Mouse (Mus musculus) frontal cortex, postnatal 25 days (tissue): ENCODE results near the gene Slc46a3.

Experiments
- DNase-seq, 2 experiments: peaks; one replicate each; pipeline ENCODE4 v3.0.0; 2022; ENCODE audit warnings: low spot score in 2 of 2

Gene Slc46a3

DNA sequence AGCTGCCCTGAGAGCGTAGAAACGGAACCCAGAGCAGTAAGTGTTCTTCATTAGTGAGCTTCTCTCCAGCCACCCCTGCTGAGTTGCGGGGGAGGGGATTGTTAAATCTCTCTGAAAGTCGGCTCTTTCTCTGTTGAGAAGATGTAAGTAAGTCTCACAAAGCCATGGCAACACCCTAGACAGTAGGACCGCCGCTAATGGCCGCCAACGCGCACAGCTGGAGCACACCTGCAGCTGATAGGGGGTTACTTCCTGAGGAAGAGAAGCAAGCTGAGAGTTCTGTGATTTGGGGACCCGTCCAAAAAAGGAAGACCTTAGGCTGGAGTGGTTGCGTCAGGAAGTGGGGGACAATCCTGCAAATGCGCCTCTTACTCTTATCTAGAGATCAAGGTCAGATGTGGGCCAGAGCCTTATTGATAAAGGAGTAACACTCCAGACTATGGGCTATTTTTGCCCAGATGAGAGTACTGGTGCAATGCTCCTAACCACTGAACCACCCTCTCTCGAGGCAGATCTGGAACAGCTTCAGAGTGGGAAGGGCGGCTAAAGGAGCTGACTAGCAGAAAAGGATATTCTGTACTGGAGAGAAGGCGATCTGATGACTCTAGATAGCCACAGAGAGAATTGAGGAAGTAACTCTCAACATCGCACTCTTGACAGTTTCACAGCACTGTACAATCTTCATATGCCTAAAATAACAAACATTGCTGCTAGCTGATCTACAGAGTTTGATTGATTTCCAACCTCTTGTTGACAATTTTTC lies 1.0 kb upstream of the Slc46a3 start:
- no peak for DNase-seq

DNA sequence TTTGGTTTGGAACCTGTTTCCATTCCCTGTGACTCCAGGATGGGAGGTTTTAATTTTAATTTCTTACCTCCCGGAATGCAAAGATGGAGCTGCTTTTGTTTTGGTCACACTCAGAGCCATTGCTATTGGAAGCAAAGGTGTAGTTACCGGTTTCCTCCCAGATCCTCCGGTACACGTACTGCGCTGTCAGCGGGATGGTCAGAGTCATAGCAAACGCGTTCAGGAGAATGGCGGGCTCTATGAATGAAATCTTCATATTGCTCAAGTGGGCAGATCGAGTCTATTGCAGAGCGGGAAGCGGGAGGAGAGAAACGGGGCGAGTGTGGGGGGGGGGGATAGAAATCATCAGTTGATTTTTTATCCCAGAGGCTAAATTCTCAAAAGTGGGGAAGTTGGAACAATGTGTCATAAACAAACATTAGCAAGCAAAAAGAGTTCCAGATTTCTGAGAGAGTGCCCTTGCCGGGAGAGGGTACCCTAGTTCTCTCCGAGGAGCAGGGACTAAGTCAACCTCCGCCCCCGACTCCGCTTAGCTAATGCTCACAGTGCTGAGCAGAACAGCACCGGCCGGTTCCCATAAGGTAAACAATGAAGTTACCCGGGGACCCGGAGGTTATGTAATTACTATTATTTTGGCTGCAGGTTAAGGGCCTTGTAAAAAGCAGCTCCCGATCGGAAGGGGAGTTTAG lies 705 bp downstream of the Slc46a3 start:
- DNase-seq: no peak

- DNase-seq: no peak
These were observed 1.5 kb downstream of the Slc46a3 start for GRCm38 (mm10) chr5:147893143-147893542.

- no peak for DNase-seq
These were observed 1.9 kb downstream of the Slc46a3 start for GRCm38 (mm10) chr5:147892735-147893134.

DNA sequence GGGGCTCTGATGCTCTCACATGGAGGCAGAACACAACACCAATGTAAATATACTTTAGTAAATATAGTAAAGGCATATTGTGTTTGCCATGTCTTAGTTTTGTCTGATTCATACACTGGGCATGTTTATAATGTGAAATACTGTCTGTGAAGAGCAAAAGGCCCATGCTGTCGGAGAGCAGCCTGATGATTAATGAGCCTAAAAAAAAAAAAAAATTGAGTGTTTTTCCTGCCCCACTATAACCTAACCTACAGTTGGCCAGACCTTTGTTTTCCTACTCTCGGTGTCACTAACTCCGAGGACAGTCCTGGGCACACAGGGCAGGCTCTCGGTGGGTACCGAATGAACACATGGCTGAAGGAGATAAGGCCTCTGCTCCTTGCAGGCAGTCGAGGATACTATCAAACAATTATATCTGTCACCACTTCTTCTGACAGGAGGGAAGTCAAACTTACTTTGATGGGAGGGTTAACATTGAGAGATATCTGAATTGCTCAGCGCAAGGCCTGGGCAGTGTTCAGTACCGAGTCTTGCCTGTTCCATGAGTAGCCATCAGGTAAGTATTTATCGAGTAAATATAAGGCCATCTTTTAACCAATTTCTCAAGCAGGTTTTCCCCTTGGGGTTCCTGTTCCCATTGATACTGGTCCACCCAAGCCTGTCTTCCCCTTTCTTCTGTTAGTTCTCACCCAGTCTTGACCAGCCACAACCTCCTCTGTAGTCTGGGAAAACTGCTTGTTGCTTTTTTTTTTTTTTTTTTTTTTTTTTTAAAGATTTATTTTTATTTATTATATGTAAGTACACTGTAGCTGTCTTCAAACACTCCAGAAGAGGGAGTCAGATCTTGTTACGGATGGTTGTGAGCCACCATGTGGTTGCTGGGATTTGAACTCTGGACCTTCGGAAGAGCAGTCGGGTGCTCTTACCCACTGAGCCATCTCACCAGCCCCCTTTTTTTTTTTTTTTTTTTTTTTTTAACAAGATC lies 6.0 kb downstream of the Slc46a3 start:
- DNase-seq: no peak

- DNase-seq: no peak
These were observed 11.0 kb downstream of the Slc46a3 start for GRCm38 (mm10) chr5:147883581-147883980.

GRCm38 (mm10) chr5:147879971-147880682 lies 14.5 kb downstream of the Slc46a3 start:
- DNase-seq: no peak

DNA sequence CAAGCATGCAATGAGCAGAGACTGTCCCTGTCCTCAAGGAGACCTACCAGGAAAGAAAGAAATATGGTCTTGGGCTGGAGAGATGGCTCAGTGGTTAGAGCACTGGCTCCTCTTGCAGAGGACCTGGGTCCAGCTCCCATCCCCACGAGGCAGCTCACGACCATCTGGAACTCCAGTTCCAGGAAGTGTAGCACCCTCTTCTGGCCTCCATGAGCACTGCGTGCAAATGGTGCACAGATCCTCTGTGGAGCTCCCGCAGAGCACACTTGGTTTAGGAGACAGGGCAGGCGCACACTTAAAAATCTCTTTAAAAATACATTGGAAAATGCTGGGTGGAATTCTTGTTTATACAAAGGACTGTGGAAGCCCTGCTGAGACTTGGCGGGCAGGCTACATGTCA lies 17.1 kb downstream of the Slc46a3 start:
- DNase-seq: no peak

DNA sequence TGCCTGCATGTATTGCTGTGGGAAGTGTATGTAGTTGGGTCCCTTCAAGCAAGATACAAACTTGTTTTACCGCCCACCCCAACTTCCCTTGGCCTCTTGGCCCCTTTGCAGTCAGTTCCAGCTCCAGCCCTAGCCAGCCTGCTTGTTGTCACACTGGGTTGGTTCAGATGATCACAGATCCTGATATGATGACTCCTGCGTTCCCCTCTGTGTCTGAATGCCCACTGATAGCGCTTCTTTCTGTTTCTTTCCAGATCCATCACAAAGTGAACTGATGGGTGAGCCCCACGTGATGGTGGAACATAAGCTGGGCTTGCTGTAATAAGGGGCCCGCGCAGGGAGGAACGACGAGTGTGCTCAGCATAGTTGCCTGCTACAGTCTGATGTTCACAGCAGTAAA lies 19.4 kb downstream of the Slc46a3 start:
- DNase-seq: no peak

DNA sequence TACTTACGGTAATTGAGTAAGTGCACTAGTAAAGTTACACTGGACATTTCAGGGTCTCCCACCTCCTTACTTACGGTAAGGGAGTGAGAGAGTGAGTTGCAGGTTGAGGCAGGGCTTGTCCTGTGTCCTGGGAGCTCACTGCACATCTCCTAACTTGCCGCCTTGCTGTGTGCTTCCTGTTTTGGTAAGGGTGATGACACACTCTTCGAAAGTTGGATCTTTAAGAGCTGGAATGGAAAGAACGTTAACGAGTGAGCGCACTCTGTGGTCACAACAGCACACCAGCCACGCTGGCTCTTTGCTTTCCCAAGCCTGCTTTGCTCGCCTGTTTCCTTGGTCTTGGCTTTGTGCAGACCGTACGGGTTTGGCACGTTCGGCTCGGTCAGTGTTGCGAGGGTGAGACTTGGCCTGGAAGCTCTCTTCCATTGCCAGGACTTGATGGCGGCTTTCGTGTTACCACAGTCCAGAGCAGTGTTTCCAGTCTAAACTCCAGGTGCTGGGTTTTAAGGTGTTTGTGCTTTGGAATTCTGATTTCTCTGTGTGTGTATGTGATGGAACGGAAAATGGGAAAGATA lies 20.0 kb downstream of the Slc46a3 start:
- no peak for DNase-seq

- no peak for DNase-seq
These were observed 23.4 kb downstream of the Slc46a3 start for GRCm38 (mm10) chr5:147871091-147871820.

DNA sequence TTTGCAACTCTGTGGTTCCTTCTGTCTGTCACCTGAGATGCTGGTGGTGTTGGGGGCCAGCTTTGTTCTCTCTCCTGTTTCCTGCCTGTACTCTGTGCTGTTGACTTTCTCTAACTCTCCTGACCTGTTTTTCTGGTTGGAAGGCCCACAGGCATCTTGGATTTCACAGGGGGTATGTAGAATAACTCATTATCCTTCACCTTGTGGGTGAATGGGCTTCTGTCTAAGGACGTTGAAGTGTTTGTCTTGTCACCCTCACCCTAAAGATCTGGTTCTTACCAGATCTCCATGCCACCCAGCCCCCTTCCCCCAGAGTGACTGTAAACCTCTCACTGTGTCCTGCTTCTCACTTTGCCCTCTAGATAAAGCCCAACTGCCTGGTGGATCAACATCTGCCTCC lies 24.3 kb downstream of the Slc46a3 start:
- DNase-seq: no peak

GRCm38 (mm10) chr5:147869568-147869967 lies 25.0 kb downstream of the Slc46a3 start:
- DNase-seq: no peak

DNA sequence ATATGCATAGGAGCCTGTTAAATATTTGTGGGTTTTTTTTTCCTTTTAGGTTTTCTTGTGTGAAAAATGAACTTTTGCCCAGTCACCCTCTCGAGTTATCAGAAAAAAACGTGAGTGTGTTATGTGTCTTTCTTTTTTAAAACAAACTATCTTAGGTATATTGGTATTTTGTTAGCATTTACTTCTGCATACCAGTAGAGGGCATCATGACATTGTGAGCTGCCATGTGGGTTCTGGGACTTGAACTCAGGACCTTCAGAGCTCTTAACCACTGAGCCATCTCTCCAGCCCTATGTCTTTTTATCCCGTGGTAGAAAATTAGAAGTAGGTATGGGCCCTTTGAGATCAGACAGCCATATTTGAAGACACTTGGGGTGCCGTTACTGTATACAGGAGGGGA lies 25.9 kb downstream of the Slc46a3 start:
- no peak for DNase-seq

DNA sequence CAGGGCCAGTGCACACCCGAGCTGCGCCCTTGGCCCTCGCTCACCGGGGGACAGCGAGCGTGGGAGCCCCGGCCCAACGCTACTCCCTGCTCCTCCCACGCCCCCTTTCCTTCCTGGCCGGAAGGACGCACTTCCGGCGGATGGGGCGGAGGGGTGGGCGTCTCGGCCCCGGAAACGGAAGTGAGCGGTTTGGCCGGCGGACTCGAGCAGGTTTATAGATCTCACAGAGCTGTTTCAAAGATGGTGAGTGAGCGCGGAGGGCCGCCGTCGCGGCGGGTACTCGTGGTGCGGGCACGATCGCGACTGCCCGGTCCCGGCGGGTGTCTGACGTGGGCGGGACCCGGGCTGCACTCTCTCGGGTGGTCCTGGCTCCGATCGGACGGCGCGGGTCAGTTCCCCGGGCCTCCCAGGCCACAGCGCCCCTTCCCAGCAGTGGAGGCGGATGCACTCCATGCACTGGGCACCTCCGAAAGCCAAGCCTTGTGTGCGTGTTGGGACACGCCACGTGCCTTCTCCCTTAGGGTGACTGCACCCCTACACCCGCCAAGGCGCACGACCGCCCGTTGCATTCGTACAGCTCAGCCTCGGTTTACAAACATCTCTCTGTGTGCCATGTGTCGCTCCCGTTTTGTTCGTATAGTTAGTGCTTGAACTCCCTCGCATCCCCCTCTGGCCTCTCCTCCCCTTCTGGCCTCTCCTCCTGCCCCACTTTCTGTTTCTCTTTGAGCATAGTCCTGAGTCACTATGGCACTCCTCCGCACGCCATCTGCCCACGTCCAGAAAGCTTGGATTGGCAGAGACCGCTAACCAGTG lies 34.0 kb downstream of the Slc46a3 start, which contains the start of gene Pomp:
Gene Pomp, plus strand, starts transcription at position 13 of the 813 bp plus-strand sequence.
- peak; percentile 77 to 85 for DNase-seq

DNA sequence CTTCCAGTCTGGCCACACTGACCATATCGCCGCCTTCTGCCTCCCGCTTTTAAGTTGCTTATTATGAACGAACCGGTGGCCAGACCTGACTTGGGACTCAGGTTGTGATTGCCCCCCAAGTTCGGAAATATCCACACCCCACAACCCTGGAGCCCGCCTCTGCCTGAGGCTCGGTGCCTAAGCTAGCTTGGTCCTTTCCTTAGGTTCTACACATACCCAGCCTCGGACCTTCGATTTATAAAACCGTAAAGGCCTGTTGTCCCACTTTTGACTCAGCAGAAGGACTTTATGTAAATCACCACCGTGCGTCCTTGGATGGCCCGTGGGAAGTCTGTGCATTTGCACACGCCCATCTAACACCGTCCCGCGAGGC lies 34.6 kb downstream of the Slc46a3 start:
- no peak for DNase-seq

GRCm38 (mm10) chr5:147850194-147850593 lies 44.4 kb downstream of the Slc46a3 start:
- no peak for DNase-seq

DNA sequence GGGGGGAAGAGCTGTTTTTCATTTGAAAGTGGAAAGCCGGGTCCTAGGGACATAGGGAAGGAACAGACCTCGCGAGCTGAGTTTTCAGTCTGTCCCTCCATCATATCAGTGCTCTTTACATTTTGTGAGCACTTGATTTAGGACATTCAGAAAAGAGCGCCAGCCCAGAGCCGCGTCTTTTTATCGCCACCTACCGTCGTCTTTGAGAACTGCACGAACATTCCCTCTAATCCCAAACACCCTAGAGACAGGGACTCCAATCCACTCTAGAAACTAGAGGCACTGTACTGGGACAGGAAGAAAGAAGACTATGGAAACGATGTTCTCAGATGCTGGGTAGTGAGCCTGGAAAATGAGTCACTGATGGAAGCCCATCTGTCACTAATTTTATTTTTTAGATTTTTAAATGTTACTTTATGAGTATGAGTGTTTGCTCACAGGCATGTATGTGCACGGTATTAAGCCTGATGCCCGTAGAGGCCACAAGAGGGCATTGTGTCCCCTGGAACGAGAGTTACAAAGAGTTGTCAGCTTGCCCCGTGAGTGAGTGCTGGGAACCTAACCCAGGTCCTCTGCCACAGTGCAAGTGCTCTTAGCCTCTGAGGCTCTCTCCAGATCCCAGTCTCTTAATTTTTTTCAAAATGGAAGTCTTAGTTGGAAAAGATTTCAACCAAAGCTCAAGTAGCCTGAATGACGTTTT lies 46.3 kb downstream of the Slc46a3 start:
- DNase-seq: peak; percentile 71

DNA sequence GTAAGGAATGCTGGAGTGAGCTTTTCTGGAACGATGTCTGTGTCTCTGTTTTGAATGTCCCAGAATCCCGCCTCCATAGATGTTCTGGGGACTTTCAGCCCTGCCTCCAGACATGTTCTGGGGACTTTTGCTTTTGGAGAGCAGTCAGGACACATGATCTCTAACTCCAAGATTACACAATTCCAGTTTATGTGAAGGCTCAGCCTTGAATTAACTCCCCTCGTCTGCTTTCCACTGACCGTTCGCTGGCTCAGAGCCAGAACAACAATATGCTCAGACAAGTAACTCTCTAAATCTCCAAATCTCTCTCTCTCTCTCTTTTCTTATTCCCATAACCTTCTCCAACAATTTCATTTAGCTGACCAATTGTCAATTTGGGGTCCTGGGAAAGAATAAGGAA lies 47.3 kb downstream of the Slc46a3 start:
- no peak for DNase-seq
